Mouse (Mus musculus) adrenal gland, postnatal 25 days (tissue): ENCODE results near the gene Vmn1r21. TPM values are rescaled to one million over a fixed set of nuclear protein-coding genes. Genes with fewer than 3 reads are reported as not detected.

Experiments
- total RNA-seq: library from RNA; stranded (reverse); gene quantifications from 2 replicates; pipeline ENCODE4 v1.2.3, GENCODE M21; 2021

Gene Vmn1r21
- total RNA-seq, 1 experiment from 2014 or later, result not detected

Other genes starting within 250 kb of the Vmn1r21 start
- 15.5 and 16.2 TPM in 2 replicates for gene Pyurf, start 158.3 kb downstream of the Vmn1r21 start, total RNA-seq
- 13.7 and 19.8 TPM in 2 replicates for gene Lancl2, start 147.8 kb downstream of the Vmn1r21 start, total RNA-seq
- 14.8 and 16.2 TPM in 2 replicates for gene Vopp1, start 25.2 kb downstream of the Vmn1r21 start, total RNA-seq
- not detected in 2 replicates for gene Vmn1r22, start 57.7 kb upstream of the Vmn1r21 start, total RNA-seq
- gene Vmn1r23, start 76.5 kb upstream of the Vmn1r21 start, total RNA-seq, result not detected in 2 replicates
- gene Vmn1r24, start 111.2 kb upstream of the Vmn1r21 start, total RNA-seq, result not detected in 2 replicates
- gene Vmn1r25, start 130.5 kb upstream of the Vmn1r21 start, total RNA-seq, result not detected in 2 replicates
- gene Vmn1r26, start 164.8 kb upstream of the Vmn1r21 start, total RNA-seq, result not detected in 2 replicates